16 mouse cellular contexts compared by ENCODE assay signal in the genomic region with DNA sequence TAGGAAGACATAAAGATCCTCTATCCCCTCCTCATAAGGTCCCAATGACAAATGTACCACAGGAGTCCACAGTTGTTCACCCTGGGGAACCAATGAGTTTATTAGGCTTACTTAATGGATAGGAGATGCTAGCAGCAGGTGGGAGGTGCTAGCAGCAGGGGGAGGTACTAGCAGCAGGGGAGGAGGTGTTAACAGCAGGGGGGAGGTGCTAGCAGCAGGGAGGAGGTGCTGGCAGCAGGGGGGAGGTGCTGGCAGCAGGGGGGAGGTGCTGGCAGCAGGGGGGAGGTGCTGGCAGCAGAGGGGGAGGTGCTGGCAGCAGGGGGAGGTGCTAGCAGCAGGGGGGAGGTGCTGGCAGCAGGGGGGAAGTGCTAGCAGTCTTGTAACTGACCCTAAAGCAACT. TPM values are rescaled to one million over a fixed set of nuclear protein-coding genes. Genes with fewer than 3 reads are reported as not detected.
DNase-seq lines count a peak whose midpoint lies in the region; ATAC-seq lines count a peak whose summit lies in the region.
"Had no signal": no experiment of that assay in that cellular context is flagged by ENCODE, and none has a peak within 500 bp of the region (broad histone marks: within the 10 kb centered on the region; RNA-seq: fewer than 3 reads in every experiment).

No protein-coding gene starts in this region.

- H3K9me3 ChIP-seq in liver, embryonic 11.5 days (ENCODE audit: control insufficient read depth, low read length) = no peaks in the 10 kb centered on the region
- H3K9me3 ChIP-seq in forebrain, embryonic 12.5 days = no peaks in the 10 kb centered on the region
- H3K9me3 ChIP-seq: embryonic facial prominence, embryonic 12.5 days; limb, embryonic 15.5 days; midbrain, embryonic 10.5 days had no signal

- H3K27ac ChIP-seq in liver, embryonic 11.5 days (ENCODE audit: low read depth, low read length) = no peak overlapping the region
- no peak overlapping the region for H3K27ac ChIP-seq in forebrain, embryonic 12.5 days
- H3K27ac ChIP-seq: embryonic facial prominence, embryonic 12.5 days; limb, embryonic 15.5 days; midbrain, embryonic 10.5 days had no signal

- peak; percentile 31 for DNase-seq in CD4-positive, CD25-positive, alpha-beta regulatory T cell, adult 2 months (ENCODE audit: low read depth, low spot score)
- peak; percentile 10 for DNase-seq in thymus, postnatal 14 days
- DNase-seq in thymus, postnatal 36 days = no peak
- no peak for DNase-seq in liver, embryonic 11.5 days (ENCODE audit: low spot score)
- DNase-seq in splenic B cell, adult 2 months (ENCODE audit: low read depth, low spot score) = peak; percentile 29
- DNase-seq in urinary bladder, postnatal 4 days (ENCODE audit: low spot score in 2 of 2) = no peak
- DNase-seq: cerebellum, adult 9-10 months; heart, postnatal 4 days; kidney, adult 18-20 months; spleen, adult 18-20 months had no signal

- peak overlapping the region; percentile 33; the same call in 1 of the 2 replicates for H3K4me2 ChIP-seq in liver, embryonic 11.5 days
- no peak overlapping the region for H3K4me2 ChIP-seq in forebrain, embryonic 12.5 days
- H3K4me2 ChIP-seq: embryonic facial prominence, embryonic 12.5 days; limb, embryonic 15.5 days had no signal

- peaks cover 12% of the 10 kb centered on the region for H3K4me1 ChIP-seq in liver, embryonic 11.5 days (replicated peaks; ENCODE audit: control insufficient read depth, insufficient read depth, low read length)
- peaks cover 11% of the 10 kb centered on the region for H3K4me1 ChIP-seq in forebrain, embryonic 12.5 days
- H3K4me1 ChIP-seq: embryonic facial prominence, embryonic 12.5 days had no signal

- no peaks in the 10 kb centered on the region for H3K36me3 ChIP-seq in liver, embryonic 11.5 days (ENCODE audit: control insufficient read depth, insufficient read depth, low read length)
- no peaks in the 10 kb centered on the region for H3K36me3 ChIP-seq in splenic B cell, adult 2 months (ENCODE audit: control insufficient read depth, insufficient read depth, low read length, poor library complexity, severe bottlenecking)
- H3K36me3 ChIP-seq in forebrain, embryonic 12.5 days (replicated peaks) = no peaks in the 10 kb centered on the region
- H3K36me3 ChIP-seq: embryonic facial prominence, embryonic 12.5 days; limb, embryonic 15.5 days; midbrain, embryonic 10.5 days had no signal

- no peak overlapping the region for H3K9ac ChIP-seq in liver, embryonic 11.5 days (ENCODE audit: low read depth, low read length)
- H3K9ac ChIP-seq in forebrain, embryonic 12.5 days = no peak overlapping the region
- H3K9ac ChIP-seq: embryonic facial prominence, embryonic 12.5 days; limb, embryonic 15.5 days had no signal

- peaks cover 2% of the 10 kb centered on the region; the same call in 1 of the 2 replicates for H3K27me3 ChIP-seq in liver, embryonic 11.5 days (replicated peaks; ENCODE audit: control insufficient read depth, insufficient read depth, low read length)
- no peaks in the 10 kb centered on the region for H3K27me3 ChIP-seq in splenic B cell, adult 2 months (ENCODE audit: control insufficient read depth, insufficient read depth, low read length, poor library complexity, severe bottlenecking)
- H3K27me3 ChIP-seq in forebrain, embryonic 12.5 days = no peaks in the 10 kb centered on the region
- H3K27me3 ChIP-seq: embryonic facial prominence, embryonic 12.5 days; limb, embryonic 15.5 days had no signal

- ATAC-seq in CD4-positive, CD25-positive, alpha-beta regulatory T cell, adult 4 months = no peak
- ATAC-seq in liver, embryonic 11.5 days (replicated peaks; ENCODE audit: low FRiP score) = peak; percentile 65
- no peak for ATAC-seq in forebrain, embryonic 12.5 days (ENCODE audit: low FRiP score)
- ATAC-seq: forebrain, embryonic 14.5 days had no signal

- no peak overlapping the region for H3K4me3 ChIP-seq in liver, embryonic 11.5 days (ENCODE audit: low read depth, low read length)
- H3K4me3 ChIP-seq in forebrain, embryonic 12.5 days (replicated peaks) = no peak overlapping the region
- H3K4me3 ChIP-seq: embryonic facial prominence, embryonic 12.5 days; limb, embryonic 15.5 days; midbrain, embryonic 10.5 days had no signal

RNA-seq across cellular contexts. Expression of gene Galnt15, which starts 6.3 kb away (rescaled TPM):
- not detected for polyA plus RNA-seq in CD4-positive, CD25-positive, alpha-beta regulatory T cell, adult 4 months (2017; shearing (Covaris generic))
- not detected in 2 replicates for polyA plus RNA-seq in liver, embryonic 11.5 days (2014; fragmentation: Nextera tagmentation; extraction: Ambion mirVana)
- 0.14 and 0.18 TPM in 2 replicates for polyA plus RNA-seq in forebrain, embryonic 12.5 days (2016; fragmentation: Nextera tagmentation; extraction: Ambion mirVana)

Comparison
In these comparisons a context has a peak if more than half of its experiments do, and no peak if none do; other contexts are left out.
1. DNase-seq: peak in CD4-positive, CD25-positive, alpha-beta regulatory T cell, adult 2 months (single experiment), thymus, postnatal 14 days (single experiment) and splenic B cell, adult 2 months (single experiment); none in thymus, postnatal 36 days (0 of 2), liver, embryonic 11.5 days (single experiment) and urinary bladder, postnatal 4 days (0 of 2).